Mouse (Mus musculus): ENCODE measurements at regions not wholly inside any gene's neighbourhood (a gene's known extent, or its start where the extent isn't known, plus 50 kb on each side); places are given as distances from the start of the nearest gene placed in this dataset.

DNA sequence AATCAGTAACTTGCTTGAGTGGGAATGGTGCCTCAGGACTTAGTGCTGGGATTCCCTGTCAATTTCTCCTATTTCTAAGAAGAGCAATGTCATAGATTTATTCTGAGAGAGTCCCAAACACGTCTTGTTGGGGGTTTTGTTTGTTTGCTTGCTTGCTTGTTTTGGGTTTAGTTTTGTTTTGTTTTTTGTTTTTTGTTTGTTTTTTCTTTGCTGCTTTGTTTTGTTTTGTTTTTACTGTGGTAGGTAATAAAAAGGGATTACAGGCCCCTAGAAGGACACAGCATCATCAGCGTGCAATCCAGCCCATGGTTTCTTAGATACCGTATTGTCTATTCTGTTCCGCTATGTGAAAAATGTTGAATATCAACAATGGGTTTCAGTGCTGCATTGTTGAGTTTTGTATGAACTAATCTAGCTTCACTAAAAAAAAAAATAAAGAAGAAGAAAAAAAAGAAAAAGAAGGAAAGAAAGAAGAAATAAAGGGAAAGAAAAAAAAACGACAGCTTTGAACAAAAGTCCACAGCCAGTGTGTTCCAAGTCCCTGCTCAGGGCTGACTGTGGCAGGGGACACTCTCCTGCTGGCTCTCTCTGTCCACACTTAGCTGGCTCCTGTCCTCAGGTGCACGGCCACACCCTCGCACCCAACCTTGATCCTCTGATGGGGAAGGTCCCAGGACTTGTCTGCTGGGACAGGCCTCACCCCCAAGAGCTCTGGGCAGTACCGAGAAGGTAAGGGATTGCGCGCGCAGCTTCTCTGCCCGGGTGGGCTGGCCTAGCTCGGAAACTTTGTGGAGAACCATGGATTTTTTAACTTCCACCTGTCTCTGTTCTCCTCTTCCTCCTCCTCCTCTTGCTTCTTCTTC lies 90.1 kb upstream of the Sox2 start:
- TF ChIP-seq POLR2A (IDR thresholded peaks at IDR 0.05; ENCODE audit: insufficient read depth, low read length) (no peak), CTCF (IDR thresholded peaks at IDR 0.05; ENCODE audit: low read depth, low read length) (no peak)

Measured in ES-Bruce4 (cell line).